Mouse (Mus musculus) forebrain, embryonic 15.5 days (tissue): ENCODE measurements around the gene Tcf7l2. TPM values are rescaled to one million over a fixed set of nuclear protein-coding genes. Genes with fewer than 3 reads are reported as not detected.
A peak's percentile ranks its signal among the peaks of the same experiment; 100 is the strongest.

Experiments used
- ATAC-seq: fragments of 200-750 bp; cut with Nextera tagmentation; replicated peaks from 2 replicates; pipeline ENCODE4 v1.8.0; 2017; ENCODE audit warnings: mild to moderate bottlenecking, moderate TSS enrichment, moderate library complexity
- H3K27ac ChIP-seq: fragments of 300-500 bp; sonication (generic); replicated peaks from 2 replicates; pipeline ENCODE4 v1.5.1; 2015; ENCODE audit warnings: mild to moderate bottlenecking, inconsistent platforms
- H3K27me3 ChIP-seq: fragments of 300-500 bp; sonication (generic); 2 replicates; pipeline ENCODE4 v1.6.1; 2015; ENCODE audit warnings: inconsistent platforms
- H3K36me3 ChIP-seq: fragments of 300-500 bp; sonication (generic); 2 replicates; pipeline ENCODE4 v1.6.1; 2015; ENCODE audit warnings: mild to moderate bottlenecking, inconsistent platforms
- H3K4me1 ChIP-seq: fragments of 300-500 bp; sonication (generic); 2 replicates; pipeline ENCODE4 v1.6.1; 2015; ENCODE audit warnings: inconsistent platforms
- H3K4me2 ChIP-seq: fragments of 300-500 bp; sonication (generic); replicated peaks from 2 replicates; pipeline ENCODE4 v1.6.1; 2015; ENCODE audit warnings: mild to moderate bottlenecking, inconsistent platforms
- H3K4me3 ChIP-seq: fragments of 300-500 bp; sonication (generic); 2 replicates; pipeline ENCODE4 v1.5.1; 2015; ENCODE audit warnings: mild to moderate bottlenecking, inconsistent platforms
- H3K9ac ChIP-seq: fragments of 300-500 bp; sonication (generic); replicated peaks from 2 replicates; pipeline ENCODE4 v1.6.1; 2015; ENCODE audit warnings: mild to moderate bottlenecking, inconsistent platforms
- H3K9me3 ChIP-seq: fragments of 300-500 bp; sonication (generic); 2 replicates; pipeline ENCODE4 v1.6.1; 2016; ENCODE audit warnings: inconsistent platforms
- WGBS: fragments of 180-500 bp; shearing (Covaris S2); methylation state at CpG from one replicate; pipeline ENCODE4 v1.1.7; 2015; ENCODE audit warnings: mixed read lengths; 5-methylcytosine and 5-hydroxymethylcytosine counted together
- polyA plus RNA-seq: library from polyadenylated mRNA; unstranded; fragments of >200 nt; fragmentation: Nextera tagmentation; extraction: Ambion mirVana; gene quantifications from 2 replicates; pipeline ENCODE4 v1.2.1, GENCODE M21; 2015

The Tcf7l2 gene
- polyA plus RNA-seq, 1 experiment from 2014 or later: 95.4 TPM

- H3K27me3 ChIP-seq: no peaks in the 10 kb centered on the region; the same call in 1 of the 2 replicates
- no peaks in the 10 kb centered on the region for H3K9me3 ChIP-seq
- no peaks in the 10 kb centered on the region for H3K36me3 ChIP-seq
- peak overlapping the region; percentile 39; the same call in 1 of the 2 replicates for H3K27ac ChIP-seq
- ATAC-seq: no peak
- H3K4me1 ChIP-seq: peaks cover 88% of the 10 kb centered on the region
- peak overlapping the region; percentile 34 for H3K4me2 ChIP-seq
- H3K9ac ChIP-seq: no peak overlapping the region
- H3K4me3 ChIP-seq: no peak overlapping the region
- 7% methylated on average over 6 of the region's 6 CpGs for WGBS
Measured at GRCm38 (mm10) chr19:55747926-55748291, 6.3 kb downstream of the Tcf7l2 start.

- Histone ChIP-seq H3K27ac (peak overlapping the region; percentile 39; the same call in 1 of the 2 replicates), H3K9me3 (no peaks in the 10 kb centered on the region), H3K9ac (no peak overlapping the region), H3K4me2 (peak overlapping the region; percentile 34), H3K4me1 (peaks cover 83% of the 10 kb centered on the region), H3K27me3 (no peaks in the 10 kb centered on the region; the same call in 1 of the 2 replicates), H3K4me3 (no peak overlapping the region), H3K36me3 (no peaks in the 10 kb centered on the region)
- no peak for ATAC-seq
- 8% methylated on average over 6 of the region's 6 CpGs for WGBS
Measured at GRCm38 (mm10) chr19:55748801-55749200, 7.2 kb downstream of the Tcf7l2 start.

GRCm38 (mm10) chr19:55749532-55749931 lies 7.9 kb downstream of the Tcf7l2 start:
- Histone ChIP-seq H3K36me3 (no peaks in the 10 kb centered on the region), H3K27ac (peak overlapping the region; percentile 55), H3K9me3 (no peaks in the 10 kb centered on the region), H3K4me2 (peak overlapping the region; percentile 26), H3K9ac (no peak overlapping the region), H3K4me3 (no peak overlapping the region), H3K27me3 (no peaks in the 10 kb centered on the region; the same call in 1 of the 2 replicates), H3K4me1 (peaks cover 76% of the 10 kb centered on the region)
- ATAC-seq: peak; percentile 33; the same call in 1 of the 2 replicates
- WGBS: 6% methylated on average over 7 of the region's 7 CpGs

GRCm38 (mm10) chr19:55750048-55750447 lies 8.4 kb downstream of the Tcf7l2 start:
- no peaks in the 10 kb centered on the region; the same call in 1 of the 2 replicates for H3K27me3 ChIP-seq
- no peaks in the 10 kb centered on the region for H3K36me3 ChIP-seq
- peak overlapping the region; percentile 55; the same call in 1 of the 2 replicates for H3K27ac ChIP-seq
- H3K9ac ChIP-seq: no peak overlapping the region
- peak overlapping the region; percentile 11 for H3K4me3 ChIP-seq
- ATAC-seq: no peak
- H3K9me3 ChIP-seq: no peaks in the 10 kb centered on the region
- peaks cover 71% of the 10 kb centered on the region for H3K4me1 ChIP-seq
- peak overlapping the region; percentile 26 for H3K4me2 ChIP-seq
- 7% methylated on average over 13 of the region's 13 CpGs for WGBS

- peaks cover 67% of the 10 kb centered on the region for H3K4me1 ChIP-seq
- no peaks in the 10 kb centered on the region; the same call in 1 of the 2 replicates for H3K27me3 ChIP-seq
- H3K9ac ChIP-seq: no peak overlapping the region
- H3K36me3 ChIP-seq: no peaks in the 10 kb centered on the region
- no peak overlapping the region for H3K27ac ChIP-seq
- H3K4me2 ChIP-seq: peak overlapping the region; percentile 26
- no peak for ATAC-seq
- H3K9me3 ChIP-seq: no peaks in the 10 kb centered on the region
- WGBS: 13% methylated on average over 7 of the region's 7 CpGs
- peak overlapping the region; percentile 11 for H3K4me3 ChIP-seq
Measured at GRCm38 (mm10) chr19:55750465-55750864, 8.8 kb downstream of the Tcf7l2 start.

GRCm38 (mm10) chr19:55752861-55753260 lies 11.2 kb downstream of the Tcf7l2 start:
- Histone ChIP-seq H3K4me2 (no peak overlapping the region), H3K27ac (no peak overlapping the region), H3K27me3 (no peaks in the 10 kb centered on the region), H3K4me1 (peaks cover 51% of the 10 kb centered on the region), H3K4me3 (no peak overlapping the region), H3K9me3 (no peaks in the 10 kb centered on the region), H3K9ac (no peak overlapping the region), H3K36me3 (no peaks in the 10 kb centered on the region)
- 15% methylated on average over 8 of the region's 8 CpGs for WGBS
- no peak for ATAC-seq

GRCm38 (mm10) chr19:55754303-55754702 lies 12.7 kb downstream of the Tcf7l2 start:
- H3K27ac ChIP-seq: no peak overlapping the region
- no peak overlapping the region for H3K4me2 ChIP-seq
- H3K4me3 ChIP-seq: no peak overlapping the region
- ATAC-seq: no peak
- no peaks in the 10 kb centered on the region for H3K27me3 ChIP-seq
- H3K9me3 ChIP-seq: no peaks in the 10 kb centered on the region
- H3K9ac ChIP-seq: no peak overlapping the region
- WGBS: 78% methylated on average over 7 of the region's 7 CpGs
- peaks cover 37% of the 10 kb centered on the region for H3K4me1 ChIP-seq
- H3K36me3 ChIP-seq: no peaks in the 10 kb centered on the region

- peaks cover 25% of the 10 kb centered on the region for H3K4me1 ChIP-seq
- H3K27ac ChIP-seq: no peak overlapping the region
- no peaks in the 10 kb centered on the region for H3K36me3 ChIP-seq
- H3K4me3 ChIP-seq: no peak overlapping the region
- no peak for ATAC-seq
- no peaks in the 10 kb centered on the region for H3K9me3 ChIP-seq
- no peak overlapping the region for H3K9ac ChIP-seq
- WGBS: 98% methylated on average over 9 of the region's 9 CpGs
- H3K4me2 ChIP-seq: no peak overlapping the region
- H3K27me3 ChIP-seq: no peaks in the 10 kb centered on the region
Measured at GRCm38 (mm10) chr19:55755462-55755861, 13.8 kb downstream of the Tcf7l2 start.

- Histone ChIP-seq H3K27me3 (no peaks in the 10 kb centered on the region), H3K9me3 (no peaks in the 10 kb centered on the region), H3K36me3 (no peaks in the 10 kb centered on the region), H3K4me1 (peaks cover 20% of the 10 kb centered on the region), H3K4me2 (no peak overlapping the region), H3K4me3 (no peak overlapping the region), H3K27ac (no peak overlapping the region), H3K9ac (no peak overlapping the region)
- ATAC-seq: no peak
- WGBS: 63% methylated on average over 8 of the region's 8 CpGs
Measured at GRCm38 (mm10) chr19:55756707-55757106, 15.1 kb downstream of the Tcf7l2 start.

- Histone ChIP-seq H3K4me2 (no peak overlapping the region), H3K4me3 (no peak overlapping the region), H3K27ac (no peak overlapping the region), H3K36me3 (no peaks in the 10 kb centered on the region), H3K9ac (no peak overlapping the region), H3K4me1 (peaks cover 15% of the 10 kb centered on the region), H3K9me3 (no peaks in the 10 kb centered on the region), H3K27me3 (no peaks in the 10 kb centered on the region)
- ATAC-seq: no peak
- WGBS: 84% methylated on average over 6 of the region's 6 CpGs
Measured at GRCm38 (mm10) chr19:55757403-55757802, 15.8 kb downstream of the Tcf7l2 start.

- H3K36me3 ChIP-seq: no peaks in the 10 kb centered on the region
- no peak overlapping the region for H3K4me3 ChIP-seq
- no peaks in the 10 kb centered on the region for H3K9me3 ChIP-seq
- no peak overlapping the region for H3K9ac ChIP-seq
- ATAC-seq: no peak
- no peak overlapping the region for H3K27ac ChIP-seq
- no peaks in the 10 kb centered on the region for H3K27me3 ChIP-seq
- no peak overlapping the region for H3K4me2 ChIP-seq
- peaks cover 8% of the 10 kb centered on the region; the same call in 1 of the 2 replicates for H3K4me1 ChIP-seq
Measured at GRCm38 (mm10) chr19:55758158-55758557, 16.5 kb downstream of the Tcf7l2 start.

GRCm38 (mm10) chr19:55759006-55759405 lies 17.4 kb downstream of the Tcf7l2 start:
- 0 out of 2 replicates have a peak, but pooled peaks cover 7% of the 10 kb centered on the region for H3K4me1 ChIP-seq
- no peak overlapping the region for H3K4me2 ChIP-seq
- no peaks in the 10 kb centered on the region for H3K9me3 ChIP-seq
- H3K4me3 ChIP-seq: no peak overlapping the region
- no peak for ATAC-seq
- no peaks in the 10 kb centered on the region for H3K36me3 ChIP-seq
- 90% methylated on average over 9 of the region's 9 CpGs for WGBS
- H3K27me3 ChIP-seq: no peaks in the 10 kb centered on the region
- no peak overlapping the region for H3K27ac ChIP-seq
- H3K9ac ChIP-seq: no peak overlapping the region

GRCm38 (mm10) chr19:55761086-55761485 lies 19.5 kb downstream of the Tcf7l2 start:
- no peaks in the 10 kb centered on the region for H3K9me3 ChIP-seq
- no peak overlapping the region for H3K9ac ChIP-seq
- no peaks in the 10 kb centered on the region for H3K27me3 ChIP-seq
- H3K4me2 ChIP-seq: no peak overlapping the region
- H3K4me1 ChIP-seq: 0 out of 2 replicates have a peak, but pooled peaks cover 7% of the 10 kb centered on the region
- no peaks in the 10 kb centered on the region for H3K36me3 ChIP-seq
- 73% methylated on average over 5 of the region's 5 CpGs for WGBS
- ATAC-seq: no peak
- no peak overlapping the region for H3K4me3 ChIP-seq
- H3K27ac ChIP-seq: no peak overlapping the region
